Mouse (Mus musculus) mature B cell (primary cell): ENCODE data around the gene Yipf1.
"Not testable (repeated sequence)": the region's sequence is repeated elsewhere in the genome, so short reads cannot be mapped to it uniquely, and the experiment has no call there.

Source experiments
- in situ Hi-C: fragments of 300-500 bp; cut with MboI; formaldehyde crosslinking; loops from 2 replicates; pipeline ENCODE4 v1.14.3; 2019

The Yipf1 gene

GRCm38 (mm10) chr4:107323113-107323512, 8.9 kb downstream of the Yipf1 start:
- in situ Hi-C loops: no loop called here

- in situ Hi-C loops: no loop called here
Measured at GRCm38 (mm10) chr4:107328530-107328929, 14.4 kb downstream of the Yipf1 start.

GRCm38 (mm10) chr4:107333514-107333913, 19.4 kb downstream of the Yipf1 start:
- in situ Hi-C loops: no loop called here

GRCm38 (mm10) chr4:107336356-107336755, 22.2 kb downstream of the Yipf1 start:
- in situ Hi-C loops: no loop called here

GRCm38 (mm10) chr4:107337455-107337854, 23.3 kb downstream of the Yipf1 start:
- in situ Hi-C loops: no loop called here

GRCm38 (mm10) chr4:107341354-107341753, 27.2 kb downstream of the Yipf1 start:
- in situ Hi-C loops: loop anchor here (10.0 kb wide), 1 partner anchor 97 kb away; no protein-coding TSS in a partner anchor

- in situ Hi-C loops: loop anchor here (10.0 kb wide), 1 partner anchor 100 kb away; no protein-coding TSS in a partner anchor
Measured at GRCm38 (mm10) chr4:107344612-107345011, 30.4 kb downstream of the Yipf1 start.

- in situ Hi-C loops: loop anchor here (10.0 kb wide), 1 partner anchor 102 kb away; no protein-coding TSS in a partner anchor
Measured at GRCm38 (mm10) chr4:107347221-107347620, 33.1 kb downstream of the Yipf1 start.

GRCm38 (mm10) chr4:107348529-107349310, 34.6 kb downstream of the Yipf1 start:
- in situ Hi-C loops: loop anchor here (10.0 kb wide), 1 partner anchor 104 kb away; no protein-coding TSS in a partner anchor

- in situ Hi-C loops: loop anchor here (10.0 kb wide), 1 partner anchor 105 kb away; no protein-coding TSS in a partner anchor
Measured at GRCm38 (mm10) chr4:107349311-107350008, 35.3 kb downstream of the Yipf1 start.

- in situ Hi-C loops: no loop called here
Measured at GRCm38 (mm10) chr4:107351368-107351767, 37.2 kb downstream of the Yipf1 start.

GRCm38 (mm10) chr4:107353612-107354011, 39.4 kb downstream of the Yipf1 start:
- in situ Hi-C loops: no loop called here

GRCm38 (mm10) chr4:107354126-107354525, 40.0 kb downstream of the Yipf1 start:
- in situ Hi-C loops: no loop called here

GRCm38 (mm10) chr4:107354543-107354942, 40.4 kb downstream of the Yipf1 start:
- in situ Hi-C loops: no loop called here

- in situ Hi-C loops: not testable (repeated sequence)
Measured at GRCm38 (mm10) chr4:107357172-107357571, 43.0 kb downstream of the Yipf1 start.

GRCm38 (mm10) chr4:107358460-107358859, 44.3 kb downstream of the Yipf1 start:
- in situ Hi-C loops: no loop called here

GRCm38 (mm10) chr4:107360457-107361145, 46.4 kb downstream of the Yipf1 start:
- in situ Hi-C loops: no loop called here

GRCm38 (mm10) chr4:107362755-107363154, 48.6 kb downstream of the Yipf1 start:
- in situ Hi-C loops: no loop called here

GRCm38 (mm10) chr4:107363573-107363972, 49.4 kb downstream of the Yipf1 start:
- in situ Hi-C loops: no loop called here

- in situ Hi-C loops: no loop called here
Measured at GRCm38 (mm10) chr4:107364190-107364639, 50.1 kb downstream of the Yipf1 start.

GRCm38 (mm10) chr4:107366408-107366807, 52.2 kb downstream of the Yipf1 start:
- in situ Hi-C loops: not testable (repeated sequence)
